Mouse (Mus musculus) gastrocnemius, adult 18-20 months (tissue): ENCODE measurements around the gene Gm20696. TPM values are rescaled to one million over a fixed set of nuclear protein-coding genes. Genes with fewer than 3 reads are reported as not detected.

ENCODE experiments used
- DNase-seq: peaks from one replicate; pipeline ENCODE4 v3.0.0; 2021; ENCODE audit warnings: low spot score
- total RNA-seq, 2 experiments: library from RNA; stranded (reverse); gene quantifications; 2 replicates each; pipeline ENCODE4 v1.2.3; 2021

Gene Gm20696
- total RNA-seq, 2 experiments from 2014 or later: 1.0 to 1.4 TPM

DNA sequence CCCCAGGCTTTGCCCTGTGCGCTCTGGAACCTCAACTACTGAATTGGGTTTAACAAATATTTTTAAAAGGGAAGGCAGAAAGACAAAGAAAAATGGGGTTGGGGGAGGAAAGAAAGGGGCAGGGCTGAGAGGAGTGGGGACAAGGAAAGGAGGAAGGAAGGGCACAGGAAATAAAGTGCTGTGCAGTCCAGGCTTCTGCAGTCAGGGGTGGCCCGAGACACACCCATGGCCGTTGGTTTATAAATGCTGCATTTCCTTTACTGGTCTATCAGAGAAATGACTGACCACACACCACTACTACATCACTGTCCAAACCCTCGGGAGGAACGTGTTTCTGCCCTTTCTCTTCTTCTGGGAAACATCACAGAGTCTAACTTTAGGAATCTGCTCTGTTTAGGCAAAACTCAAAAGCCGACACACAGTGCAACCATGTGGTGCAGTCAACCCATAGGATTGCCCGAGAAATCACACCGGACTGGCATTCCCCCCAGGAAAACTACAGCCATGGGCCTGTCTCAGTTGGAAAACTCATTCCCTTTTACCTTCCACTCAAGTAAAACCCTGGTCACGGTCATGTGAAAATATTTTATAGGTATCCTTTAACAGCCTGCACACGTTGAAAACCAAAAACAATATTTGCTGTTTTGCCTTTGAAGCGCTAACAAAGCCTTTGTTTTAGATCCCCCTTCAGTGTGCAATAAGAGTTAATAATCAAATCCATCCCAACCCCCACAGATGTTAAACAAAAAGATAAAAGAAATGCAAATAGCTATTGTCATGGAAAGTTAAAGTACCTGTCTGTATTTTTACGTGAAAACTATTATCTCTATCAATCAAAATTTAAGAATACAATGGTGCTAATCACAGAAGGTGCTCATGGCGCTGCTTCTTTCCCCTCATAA is 402.2 kb downstream of the Gm20696 start:
- no peak for DNase-seq

DNA sequence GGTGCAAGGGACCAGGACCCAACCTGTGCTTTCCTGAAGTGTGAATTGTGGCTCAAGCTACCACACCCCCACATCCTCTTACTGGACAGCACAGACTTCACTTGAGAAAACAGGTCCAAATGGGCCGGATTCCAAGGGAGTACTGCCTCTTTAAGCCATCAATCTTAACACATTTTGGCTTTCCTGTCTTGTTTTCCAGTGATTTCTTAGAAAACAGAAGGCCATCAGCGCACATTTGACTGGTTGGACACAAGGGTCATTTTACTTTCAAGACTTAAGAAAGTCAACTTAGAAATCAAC is 402.8 kb downstream of the Gm20696 start:
- no peak for DNase-seq

DNA sequence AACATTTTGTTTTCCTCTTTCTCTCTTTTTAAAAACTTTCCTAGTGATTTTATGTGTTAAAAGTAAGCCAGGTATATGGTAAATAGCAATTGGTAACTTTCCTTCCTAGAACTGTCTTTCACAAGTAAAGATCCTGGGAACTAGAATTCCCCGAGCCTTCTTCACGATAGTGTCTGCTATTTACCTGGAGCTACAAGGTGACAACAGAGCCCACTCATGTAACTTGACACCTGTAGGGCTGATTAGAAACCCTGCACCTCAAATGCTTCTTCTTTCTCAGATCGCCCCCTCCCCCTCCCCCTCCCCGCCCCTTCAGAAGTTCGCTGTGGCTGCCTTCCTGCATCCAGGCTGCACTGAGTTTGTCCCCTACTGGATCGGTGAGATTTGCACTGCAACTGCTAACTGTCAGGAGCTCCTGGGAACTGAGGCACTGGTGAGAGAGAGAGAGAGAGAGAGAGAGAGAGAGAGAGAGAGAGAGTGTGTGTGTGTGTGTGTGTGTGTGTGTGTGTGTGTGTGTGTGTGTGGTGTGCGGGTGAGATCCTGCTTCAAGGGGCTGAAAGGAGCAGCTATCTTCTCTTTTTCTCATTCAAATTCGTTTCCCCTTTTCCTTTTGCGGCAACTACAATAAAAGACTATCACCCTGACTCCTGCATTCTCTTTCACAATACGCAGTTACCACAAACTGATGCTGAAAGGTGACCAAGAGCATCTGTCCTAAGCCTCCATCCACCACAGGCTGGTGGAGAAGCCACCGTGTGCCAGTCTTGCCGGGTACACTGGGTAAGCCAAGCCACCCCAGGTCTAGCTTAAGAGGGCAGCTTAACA is 403.3 kb downstream of the Gm20696 start:
- no peak for DNase-seq

DNA sequence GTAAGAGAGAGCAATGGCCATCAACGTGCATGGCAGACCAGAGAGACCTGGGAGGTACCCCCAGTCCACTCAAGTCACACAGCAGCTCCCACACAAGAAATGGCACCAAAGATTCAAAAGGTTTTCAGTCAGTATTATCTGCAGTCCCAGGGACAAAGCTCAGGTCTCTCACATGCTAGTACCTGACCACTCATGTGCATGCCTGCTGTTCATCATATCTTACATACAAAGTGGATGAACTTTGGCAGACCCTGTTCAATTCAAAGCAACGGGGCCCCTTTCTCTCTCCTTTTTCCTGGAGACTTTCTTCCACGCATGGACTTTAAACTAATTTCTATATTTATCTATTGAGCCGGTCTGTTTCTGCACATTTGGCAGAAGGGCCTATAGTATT is 404.9 kb downstream of the Gm20696 start:
- DNase-seq: no peak

DNA sequence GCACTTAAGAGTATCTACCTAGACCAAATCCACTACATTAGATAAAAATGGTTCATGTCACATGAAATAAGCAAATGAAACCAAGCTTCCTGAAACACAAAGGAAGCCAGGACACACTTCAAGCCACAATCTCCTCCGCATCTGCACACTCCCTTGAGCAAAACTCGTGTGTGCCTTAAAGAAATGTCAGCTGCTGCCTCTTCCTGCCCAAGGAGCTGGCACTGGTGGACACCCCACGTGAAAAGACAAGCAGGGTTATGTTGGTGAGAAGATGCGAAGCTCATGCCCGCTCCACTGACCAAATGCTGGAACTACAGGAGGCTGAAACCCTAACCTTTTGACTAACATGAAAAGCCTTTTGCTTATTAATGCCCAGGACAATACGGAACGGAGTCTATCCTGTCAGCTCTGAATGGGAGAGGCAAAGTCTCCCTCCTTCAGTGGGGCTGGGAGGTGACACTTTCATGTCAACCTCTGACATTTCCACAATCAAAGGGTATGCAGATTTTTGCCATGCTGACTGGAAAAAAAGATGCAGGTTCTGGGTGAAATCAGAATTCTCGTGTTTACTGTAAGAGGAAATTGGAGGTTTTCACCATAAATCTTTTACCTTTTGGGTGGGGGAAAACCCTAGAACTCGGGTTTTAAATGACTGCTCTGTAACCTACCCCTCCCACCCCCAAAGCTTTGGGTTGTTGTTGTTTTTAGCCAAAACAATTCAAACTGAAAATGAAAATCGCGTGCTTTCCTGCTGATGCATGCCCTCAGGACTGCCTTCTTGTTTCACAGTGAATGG is 405.5 kb downstream of the Gm20696 start:
- DNase-seq: no peak

DNA sequence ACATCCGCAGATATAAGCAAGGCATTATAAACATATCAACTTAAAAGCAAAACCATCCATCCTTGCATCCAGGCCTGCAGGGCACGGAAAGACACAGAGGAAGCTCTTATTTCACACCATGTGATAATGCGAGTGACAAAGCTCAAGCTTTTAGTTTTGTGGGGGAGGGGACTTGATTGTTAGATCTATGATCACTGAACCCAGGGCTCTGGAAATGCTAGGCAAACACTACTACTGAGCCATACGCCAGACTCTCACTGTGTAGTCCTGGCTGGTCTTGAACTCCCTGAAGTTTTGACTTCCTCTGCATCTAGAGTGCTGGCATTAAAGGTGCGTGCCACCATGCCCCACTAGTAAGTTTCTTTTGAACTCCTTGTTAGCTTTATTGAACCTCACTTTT is 408.3 kb downstream of the Gm20696 start:
- no peak for DNase-seq

DNA sequence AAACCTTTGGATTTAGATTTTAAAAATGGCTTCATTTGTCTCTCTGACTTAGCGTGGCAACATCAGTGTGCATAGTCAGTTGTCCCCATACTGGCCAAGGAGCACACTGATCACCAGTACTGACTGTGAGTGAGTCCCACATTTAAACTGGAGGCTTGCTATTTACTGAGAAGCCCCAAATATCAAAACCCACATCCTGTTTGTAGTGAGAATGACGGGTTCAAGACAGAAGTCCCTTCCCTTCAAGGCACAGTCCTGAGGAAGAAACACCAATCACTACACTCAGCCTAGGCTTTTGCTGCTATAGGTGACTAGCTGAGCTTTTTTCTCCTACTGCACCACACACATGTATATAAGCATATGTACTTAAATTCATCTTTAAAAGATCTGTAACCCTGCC is 408.9 kb downstream of the Gm20696 start:
- DNase-seq: no peak

DNA sequence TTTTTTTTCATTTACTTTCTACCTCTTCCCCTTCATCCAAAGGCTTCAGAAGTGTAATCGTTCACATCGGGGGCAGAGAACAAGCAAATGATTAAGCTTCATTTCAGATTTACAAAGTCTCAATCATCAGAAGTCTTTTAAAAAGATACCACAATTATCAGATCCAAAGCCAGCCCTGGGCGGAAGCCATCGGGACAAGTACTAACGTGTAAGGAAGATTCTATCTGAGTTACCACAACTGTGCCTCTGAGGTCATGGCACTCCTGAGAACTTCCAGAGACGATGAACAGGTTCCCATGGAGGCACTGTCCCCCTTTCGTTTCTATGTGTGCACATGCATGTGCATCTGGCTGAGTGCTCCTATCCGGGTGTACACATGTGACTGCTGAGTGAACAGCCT is 413.3 kb downstream of the Gm20696 start:
- DNase-seq: no peak

DNA sequence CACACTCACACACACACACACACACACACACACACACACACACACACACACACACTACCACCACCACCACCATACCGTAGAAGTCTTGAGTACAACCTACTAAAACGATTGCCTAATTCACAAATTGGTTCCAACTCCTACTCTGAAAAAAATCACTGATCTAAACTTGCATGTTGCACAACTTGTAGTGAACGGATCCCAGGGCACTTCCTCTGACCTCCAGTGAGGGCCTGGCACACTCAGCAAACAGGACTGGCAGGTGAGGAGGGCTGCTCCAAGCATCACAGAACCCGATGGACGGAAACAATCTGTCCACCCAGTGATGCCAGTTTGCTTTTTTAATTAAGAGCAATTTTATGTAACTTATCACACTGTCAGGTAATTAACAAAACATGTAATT is 413.8 kb downstream of the Gm20696 start:
- DNase-seq: no peak

DNA sequence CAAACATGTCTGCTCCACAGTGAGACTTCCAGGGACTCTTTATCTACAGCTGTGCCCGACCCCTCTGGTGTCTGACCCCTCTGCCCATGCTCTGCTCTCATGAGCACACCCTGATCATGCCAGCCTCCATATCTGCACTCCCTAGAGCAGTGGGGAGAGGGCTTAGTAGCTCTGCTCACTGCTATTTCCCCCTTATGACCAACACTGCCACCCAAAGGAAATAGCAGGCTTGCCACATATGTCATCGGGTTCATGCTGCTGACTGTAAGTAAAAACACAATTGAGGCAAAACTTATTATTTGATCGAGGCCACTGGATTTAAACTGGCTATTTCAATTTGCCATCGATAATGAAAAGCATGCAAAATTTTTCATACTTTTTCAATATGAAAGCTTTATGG is 414.7 kb downstream of the Gm20696 start:
- DNase-seq: no peak

DNA sequence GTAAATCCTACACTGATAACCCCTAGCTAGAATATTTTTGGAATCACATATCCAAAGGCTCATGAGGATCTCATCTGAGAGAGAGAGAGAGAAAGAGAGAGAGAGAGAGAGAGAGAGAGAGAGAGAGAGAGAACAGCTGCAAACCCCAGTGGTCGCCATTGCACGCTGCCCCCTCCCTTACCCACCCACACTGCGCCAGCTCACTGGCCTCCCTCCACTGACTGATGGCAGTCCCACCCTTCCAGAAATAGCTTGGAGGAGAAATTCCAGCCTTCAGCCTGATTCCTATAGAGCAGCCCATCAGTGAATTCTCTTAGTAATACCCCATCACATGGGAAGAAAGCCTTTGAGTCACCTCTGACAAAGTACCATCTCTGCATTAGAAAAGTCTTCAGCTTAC is 415.4 kb downstream of the Gm20696 start:
- no peak for DNase-seq

DNA sequence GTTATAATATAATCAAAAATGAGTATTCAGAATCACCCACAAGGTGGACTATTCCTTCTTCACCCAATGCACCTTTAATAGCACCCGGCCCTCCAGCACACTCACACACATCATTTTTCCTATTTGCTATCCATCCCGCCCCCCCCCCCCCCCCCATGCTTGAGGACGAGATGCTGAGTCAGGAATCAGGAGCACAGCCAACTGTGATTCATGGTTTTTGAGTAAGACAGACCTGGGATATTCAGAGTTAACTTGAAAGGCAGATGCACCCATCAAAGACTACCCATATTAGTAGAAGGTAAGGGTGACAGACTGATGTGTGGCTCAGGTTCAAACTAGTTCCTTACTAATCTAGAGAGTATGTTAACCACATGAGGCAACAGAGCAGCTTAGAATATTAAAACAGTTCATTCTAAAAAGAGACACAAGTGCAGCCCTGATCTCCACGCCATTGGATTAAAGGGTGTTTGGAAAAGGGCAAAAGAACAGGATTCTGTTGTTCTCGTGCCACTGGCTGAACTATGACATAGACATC is 417.0 kb downstream of the Gm20696 start:
- no peak for DNase-seq

DNA sequence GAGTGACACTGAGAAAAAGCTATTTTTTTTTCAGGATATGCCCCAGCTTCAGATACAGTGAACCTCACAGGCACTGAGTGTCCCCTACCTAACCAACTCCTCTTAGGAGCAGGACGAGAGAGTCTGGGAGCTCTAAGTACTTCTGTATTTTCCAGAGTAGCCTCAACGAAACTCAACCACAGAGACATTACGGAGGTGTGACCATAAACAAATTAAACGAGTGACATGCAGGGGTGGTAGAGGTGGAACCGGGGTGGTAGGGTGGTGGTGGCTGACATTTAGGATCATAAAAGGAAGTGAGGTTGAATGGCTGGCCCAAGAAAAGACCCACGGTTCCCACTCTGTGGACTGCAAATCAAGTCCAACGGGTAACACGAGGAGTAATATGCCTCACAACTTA is 418.2 kb downstream of the Gm20696 start:
- no peak for DNase-seq

DNA sequence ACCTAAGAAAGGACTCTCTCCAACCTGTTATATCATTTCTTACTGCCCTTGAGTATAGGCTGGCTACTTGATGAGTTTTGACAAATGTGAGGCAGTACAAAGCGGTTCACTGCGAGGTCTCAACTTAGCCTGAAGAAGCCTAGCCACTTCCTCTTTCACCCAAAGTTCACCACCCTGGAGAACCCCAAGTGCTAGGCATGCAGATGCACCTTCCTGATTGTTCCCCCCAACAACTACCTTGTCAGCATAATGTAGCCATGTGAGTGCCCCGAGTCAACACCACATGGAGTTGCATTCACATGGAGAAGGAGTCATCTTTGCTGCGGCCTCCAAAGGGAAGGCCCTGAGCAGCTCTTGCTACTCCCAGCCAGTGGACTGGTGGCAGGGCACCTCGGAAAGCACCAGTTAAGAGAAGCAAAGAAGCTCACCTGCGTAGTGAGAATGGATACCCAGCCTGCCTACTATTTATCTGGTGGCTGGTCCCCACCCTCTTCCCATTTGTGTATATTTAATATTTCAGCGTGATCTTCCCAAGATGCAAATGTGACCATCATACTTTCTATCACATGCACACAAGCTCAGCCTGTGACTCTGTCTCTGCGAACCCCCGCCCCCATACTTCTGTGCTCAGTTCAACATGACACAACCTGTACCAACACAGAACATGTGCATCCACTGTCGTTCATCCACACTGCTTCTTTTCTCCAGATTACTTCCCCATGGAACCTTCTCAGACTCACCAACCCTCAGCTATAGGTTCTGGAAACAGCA is 424.8 kb downstream of the Gm20696 start:
- DNase-seq: no peak

DNA sequence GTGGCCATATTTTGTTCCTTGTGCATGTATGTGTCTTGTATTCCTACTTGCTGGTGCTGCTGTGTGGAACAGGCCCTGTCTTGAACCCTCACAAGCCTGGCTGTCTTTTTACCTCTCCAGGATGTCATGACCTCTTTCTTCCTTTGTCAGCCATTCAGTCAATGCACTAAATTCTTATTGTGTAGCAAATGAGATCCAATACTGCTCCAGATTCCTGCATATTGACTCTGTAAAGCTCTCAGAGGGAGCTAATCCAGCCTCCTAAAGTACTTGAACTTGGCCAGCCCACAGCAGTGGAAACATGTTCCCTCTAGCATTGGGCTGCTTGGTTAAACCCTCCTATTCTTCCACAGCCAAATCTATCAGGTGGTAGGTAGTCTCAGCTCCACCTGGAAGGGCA is 425.8 kb downstream of the Gm20696 start:
- no peak for DNase-seq

DNA sequence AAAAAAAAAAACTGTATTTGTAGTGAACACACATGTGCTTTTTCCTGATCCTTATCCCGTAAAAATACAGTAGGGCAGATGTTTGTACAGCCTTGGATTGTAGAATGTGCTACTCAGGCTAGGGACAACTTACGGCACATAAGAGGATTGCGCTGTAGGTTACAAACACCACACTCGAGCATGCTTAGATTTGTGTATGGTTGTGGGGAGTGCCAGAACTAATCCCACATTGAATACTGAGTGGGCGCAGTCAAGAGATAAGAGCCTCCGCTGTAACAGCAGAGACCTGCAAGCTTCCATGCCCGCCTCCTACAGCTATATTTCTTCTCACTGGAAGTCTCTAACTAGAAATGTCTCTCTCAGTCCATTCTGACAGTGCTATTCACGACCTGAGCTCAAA is 431.0 kb downstream of the Gm20696 start:
- no peak for DNase-seq

DNA sequence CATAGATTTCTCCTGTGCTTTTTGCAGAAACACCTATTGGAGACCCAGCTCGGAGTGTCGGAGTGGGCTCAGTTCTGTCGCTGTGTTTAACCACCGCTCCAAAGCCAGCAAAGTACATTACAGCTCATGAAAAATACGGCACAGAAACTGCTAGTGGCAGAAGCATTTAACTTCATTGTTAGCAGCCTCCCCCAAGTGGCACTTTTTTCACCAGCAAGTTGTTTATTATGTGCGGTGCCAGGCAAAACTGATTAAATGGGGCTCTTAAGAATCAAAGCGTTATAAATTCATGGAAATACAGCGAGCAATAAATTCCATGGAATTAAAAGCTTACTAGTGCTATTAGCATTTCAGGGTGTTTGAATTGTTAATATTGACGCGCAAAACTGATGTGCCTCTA is 433.2 kb downstream of the Gm20696 start:
- no peak for DNase-seq

DNA sequence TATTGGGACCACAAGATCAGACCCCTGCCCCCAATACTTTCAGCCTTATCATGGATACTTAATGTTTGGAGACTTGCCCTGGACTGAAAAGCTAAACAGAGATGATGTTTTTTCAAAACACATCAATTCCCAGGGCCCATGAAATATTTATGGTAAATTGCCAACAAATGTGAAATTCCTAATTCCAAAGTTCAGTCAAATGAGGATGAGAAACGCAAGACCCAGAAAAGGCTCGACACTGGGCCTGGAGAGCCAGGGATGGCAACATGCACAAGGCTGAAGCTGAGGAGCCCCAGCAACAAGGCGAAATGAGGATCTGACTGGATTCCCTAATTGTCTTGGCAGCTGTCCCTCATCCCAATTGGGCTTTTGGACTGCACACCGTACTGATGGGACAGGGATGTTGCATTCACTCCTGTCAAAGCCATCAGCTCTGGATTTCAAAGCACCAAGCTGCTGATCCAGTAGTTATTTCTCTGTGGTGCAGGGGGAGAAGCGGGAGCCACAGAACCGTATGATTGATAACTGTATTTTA is 438.2 kb downstream of the Gm20696 start:
- DNase-seq: peak; percentile 12

DNA sequence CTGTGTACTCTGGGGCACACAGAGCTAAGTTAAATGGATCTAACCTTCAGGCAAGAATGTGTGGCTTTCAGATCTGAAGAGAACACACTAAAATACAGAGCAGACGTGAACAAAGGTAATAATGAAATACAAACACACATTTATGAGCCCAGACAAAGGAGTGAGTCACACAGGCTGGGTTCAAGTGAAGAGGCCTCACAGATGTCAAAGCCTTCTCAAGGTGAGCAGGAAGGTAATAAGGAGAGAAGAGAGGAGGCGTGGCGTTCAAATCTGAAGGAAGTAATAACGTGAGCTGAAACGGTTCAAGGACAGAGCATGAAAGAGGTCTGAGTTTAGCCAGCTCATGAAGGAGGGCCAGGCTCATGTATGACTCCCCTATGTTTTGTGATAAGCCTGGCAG is 445.4 kb downstream of the Gm20696 start:
- DNase-seq: no peak

DNA sequence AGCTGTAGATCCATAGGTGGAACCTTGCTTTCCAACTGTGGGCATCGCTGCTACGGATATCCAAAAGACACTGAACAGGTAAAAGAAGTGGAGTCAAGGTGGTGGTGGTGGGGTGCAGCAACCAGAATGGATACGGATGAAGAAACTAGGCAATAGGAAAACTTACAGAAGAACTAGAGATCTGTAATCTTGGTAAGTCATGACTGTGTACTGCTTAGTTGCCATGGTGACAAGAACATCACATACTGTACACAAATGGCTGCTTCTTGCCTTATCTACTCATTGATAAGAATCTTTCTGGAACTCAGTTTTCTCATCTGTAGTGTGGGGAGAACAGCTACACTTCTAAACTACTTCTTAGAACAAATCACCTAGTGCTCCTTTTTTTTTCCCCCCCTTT is 446.1 kb downstream of the Gm20696 start:
- DNase-seq: no peak

DNA sequence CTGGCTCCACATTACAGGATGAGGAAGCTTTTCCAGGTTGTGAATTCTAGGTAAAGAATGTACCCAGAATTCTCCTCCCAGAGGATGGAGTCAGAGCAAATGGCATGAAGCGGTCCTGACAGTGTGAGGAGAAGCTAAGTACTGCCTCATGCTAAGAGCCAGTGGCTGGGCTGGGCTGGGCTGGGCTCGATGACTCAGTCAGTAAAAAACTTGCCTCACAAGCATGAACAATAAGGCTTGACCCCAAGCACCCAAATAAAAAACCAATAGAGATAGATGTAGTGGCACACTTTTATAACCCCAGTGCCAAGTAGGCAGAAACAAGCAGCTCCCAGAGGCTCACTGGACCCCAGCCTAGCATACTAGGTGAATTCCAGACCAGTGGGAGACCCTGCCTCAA is 448.8 kb downstream of the Gm20696 start:
- DNase-seq: no peak
